Mouse (Mus musculus): ENCODE measurements around the gene Rundc3b. TPM values are rescaled to one million over a fixed set of nuclear protein-coding genes. Genes with fewer than 3 reads are reported as not detected.

Rundc3b gene
- total RNA-seq (2023) = 1 to 10 TPM; 1.2 to 1.7 TPM

DNA sequence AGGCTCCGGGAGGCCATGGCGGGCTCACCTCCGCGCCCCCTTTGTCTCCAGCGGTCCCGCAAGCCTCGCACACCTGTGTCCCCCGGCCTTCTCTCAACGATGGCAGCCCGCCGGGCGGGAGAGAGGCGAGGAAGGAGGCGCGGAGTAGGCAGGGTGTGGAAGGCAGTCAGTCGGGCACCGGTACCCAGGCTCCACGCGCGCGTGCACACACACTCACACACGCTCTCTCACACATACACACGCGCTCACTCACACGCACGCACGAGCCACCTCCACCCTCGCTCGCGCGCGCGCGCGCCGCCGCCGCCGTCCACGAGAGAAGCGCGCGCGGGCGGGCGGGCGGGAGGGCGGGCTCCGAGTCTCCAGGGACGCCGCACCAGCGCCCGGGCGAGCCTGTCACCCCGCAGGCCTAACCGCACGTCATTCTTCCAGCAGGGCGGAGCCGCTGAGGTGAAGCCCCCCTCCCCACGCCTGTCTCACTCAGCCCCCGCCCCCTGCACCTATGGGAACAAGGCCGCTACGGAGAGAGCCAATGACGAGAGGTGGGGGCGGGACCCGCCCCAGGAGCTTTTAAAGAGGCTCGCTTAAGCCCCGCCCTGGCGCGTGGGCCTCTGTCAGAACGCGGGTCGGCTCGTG, at the start of gene Rundc3b:
Rundc3b (minus strand) TSS at position 357 of the 636 bp plus-strand sequence.

DNA sequence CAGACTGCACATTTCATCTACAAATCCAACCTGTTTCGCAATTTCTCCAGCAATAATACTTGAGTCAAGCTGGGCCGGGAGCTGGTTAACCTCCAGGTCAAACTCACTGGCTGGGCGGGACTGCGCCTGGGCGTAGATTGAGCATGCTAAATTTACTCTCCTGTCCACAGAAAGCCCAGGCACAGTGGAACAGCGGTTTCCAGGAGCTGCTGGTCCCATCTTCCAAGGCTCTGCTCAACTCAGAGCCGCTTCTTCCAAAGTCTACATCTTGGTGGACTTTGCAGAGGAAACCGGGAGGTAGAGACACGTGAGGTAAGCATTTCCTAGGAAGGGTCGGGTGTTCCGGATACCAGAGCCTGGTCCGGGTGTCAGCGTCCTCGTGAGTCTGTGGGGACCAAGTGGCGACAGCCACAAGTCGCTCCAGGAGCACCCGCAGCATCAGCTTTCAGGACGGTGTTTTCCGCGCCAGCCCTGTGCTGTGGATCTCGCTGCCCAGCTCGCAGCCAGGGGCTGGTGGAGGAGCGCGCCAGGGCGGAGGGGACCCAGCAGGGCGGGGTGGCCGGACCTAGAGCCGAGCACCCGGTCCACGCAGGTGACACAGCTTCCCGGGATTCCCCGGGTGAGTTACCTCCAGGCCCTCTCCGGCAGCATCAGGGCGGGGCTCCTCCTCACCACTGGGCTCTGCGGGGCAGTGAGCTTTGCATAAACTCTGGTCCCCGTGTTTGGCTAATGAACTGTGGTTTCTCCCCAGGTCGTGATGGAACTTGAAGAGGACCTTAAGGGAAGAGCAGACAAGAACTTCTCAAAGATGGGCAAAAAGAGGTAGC, 37.4 kb upstream of the Rundc3b start, which contains the start of gene Abcb1a:
Abcb1a (plus strand) TSS at position 167 of the 827 bp plus-strand sequence.

Other genes starting within 250 kb of the Rundc3b start
- gene Dbf4, start 200.2 kb downstream of the Rundc3b start, total RNA-seq (2023) = 10 to 100 TPM; 39.3 to 43.9 TPM
- gene Slc25a40, start 200.1 kb downstream of the Rundc3b start, total RNA-seq (2023) = 10 to 100 TPM in 1 of 2 experiments, 1 to 10 TPM in 1; 9.4 to 13.0 TPM
- gene Abcb1a, start 37.1 kb upstream of the Rundc3b start, total RNA-seq (2023) = 1 to 10 TPM; 3.3 to 3.7 TPM
- 1 to 10 TPM; 1.8 to 2.3 TPM for gene Abcb1b, start 175.2 kb upstream of the Rundc3b start, total RNA-seq (2023)